Mouse (Mus musculus) midbrain, embryonic 12.5 days (tissue): ENCODE data around the gene Thap3. TPM values are rescaled to one million over a fixed set of nuclear protein-coding genes. Genes with fewer than 3 reads are reported as not detected.

Experiments used
- ATAC-seq: fragments of 200-750 bp; cut with Nextera tagmentation; 2 replicates; pipeline ENCODE4 v1.8.0; 2017; ENCODE audit warnings: low read depth, moderate TSS enrichment, moderate library complexity; ENCODE audit not compliant: low FRiP score
- H3K27ac ChIP-seq: fragments of 300-500 bp; sonication (generic); replicated peaks from 2 replicates; pipeline ENCODE4 v1.5.1; 2016; ENCODE audit warnings: mild to moderate bottlenecking
- H3K27me3 ChIP-seq: fragments of 300-500 bp; sonication (generic); 2 replicates; pipeline ENCODE4 v1.6.1; 2016; ENCODE audit warnings: mild to moderate bottlenecking
- H3K36me3 ChIP-seq: fragments of 300-500 bp; sonication (generic); 2 replicates; pipeline ENCODE4 v1.6.1; 2016
- H3K4me1 ChIP-seq: fragments of 300-500 bp; sonication (generic); 2 replicates; pipeline ENCODE4 v1.6.1; 2016
- H3K4me2 ChIP-seq: fragments of 300-500 bp; sonication (generic); replicated peaks from 2 replicates; pipeline ENCODE4 v1.6.1; 2016; ENCODE audit warnings: mild to moderate bottlenecking, moderate library complexity
- H3K4me3 ChIP-seq: fragments of 300-500 bp; sonication (generic); 2 replicates; pipeline ENCODE4 v1.5.1; 2016; ENCODE audit warnings: mild to moderate bottlenecking
- H3K9ac ChIP-seq: fragments of 300-500 bp; sonication (generic); replicated peaks from 2 replicates; pipeline ENCODE4 v1.6.1; 2016; ENCODE audit warnings: mild to moderate bottlenecking, moderate library complexity
- H3K9me3 ChIP-seq: fragments of 300-500 bp; sonication (generic); 2 replicates; pipeline ENCODE4 v1.6.1; 2016; ENCODE audit warnings: mild to moderate bottlenecking
- WGBS: fragments of 180-500 bp; shearing (Covaris S2); methylation state at CpG from one replicate; pipeline ENCODE4 v1.1.7; 2016; 5-methylcytosine and 5-hydroxymethylcytosine counted together
- polyA plus RNA-seq: library from polyadenylated mRNA; unstranded; fragments of >200 nt; fragmentation: Nextera tagmentation; extraction: Ambion mirVana; gene quantifications from 2 replicates; pipeline ENCODE4 v1.2.1, GENCODE M21; 2016

The Thap3 gene
- polyA plus RNA-seq, 1 experiment from 2014 or later: 33.9 TPM

DNA sequence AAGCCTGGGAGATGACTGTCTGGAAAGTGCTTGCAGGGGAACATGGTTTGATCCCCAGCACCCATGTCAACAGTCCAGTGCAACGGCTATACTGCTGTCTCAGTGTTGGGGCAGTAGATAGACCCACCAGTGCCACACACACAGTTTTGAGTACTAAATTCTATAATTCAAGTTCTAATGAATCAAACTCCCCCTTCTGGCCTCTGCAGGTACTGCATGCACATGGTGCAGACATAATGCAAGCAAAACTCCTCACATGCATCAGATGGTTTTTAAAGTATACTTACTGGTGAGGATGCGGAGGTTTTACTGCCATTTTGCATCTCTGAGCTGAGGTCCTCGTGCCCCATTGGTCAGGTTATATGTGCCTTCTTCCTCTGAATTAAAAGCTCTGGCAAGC lies 13.4 kb downstream of the Thap3 start:
- Histone ChIP-seq H3K27me3 (no peaks in the 10 kb centered on the region), H3K4me2 (no peak overlapping the region), H3K36me3 (peaks cover 72% of the 10 kb centered on the region), H3K27ac (no peak overlapping the region), H3K4me3 (no peak overlapping the region), H3K9me3 (0 out of 2 replicates have a peak, but pooled peaks cover 3% of the 10 kb centered on the region), H3K9ac (no peak overlapping the region), H3K4me1 (no peaks in the 10 kb centered on the region)
- WGBS: 90% methylated on average over 3 of the region's 3 CpGs
- ATAC-seq: no peak

DNA sequence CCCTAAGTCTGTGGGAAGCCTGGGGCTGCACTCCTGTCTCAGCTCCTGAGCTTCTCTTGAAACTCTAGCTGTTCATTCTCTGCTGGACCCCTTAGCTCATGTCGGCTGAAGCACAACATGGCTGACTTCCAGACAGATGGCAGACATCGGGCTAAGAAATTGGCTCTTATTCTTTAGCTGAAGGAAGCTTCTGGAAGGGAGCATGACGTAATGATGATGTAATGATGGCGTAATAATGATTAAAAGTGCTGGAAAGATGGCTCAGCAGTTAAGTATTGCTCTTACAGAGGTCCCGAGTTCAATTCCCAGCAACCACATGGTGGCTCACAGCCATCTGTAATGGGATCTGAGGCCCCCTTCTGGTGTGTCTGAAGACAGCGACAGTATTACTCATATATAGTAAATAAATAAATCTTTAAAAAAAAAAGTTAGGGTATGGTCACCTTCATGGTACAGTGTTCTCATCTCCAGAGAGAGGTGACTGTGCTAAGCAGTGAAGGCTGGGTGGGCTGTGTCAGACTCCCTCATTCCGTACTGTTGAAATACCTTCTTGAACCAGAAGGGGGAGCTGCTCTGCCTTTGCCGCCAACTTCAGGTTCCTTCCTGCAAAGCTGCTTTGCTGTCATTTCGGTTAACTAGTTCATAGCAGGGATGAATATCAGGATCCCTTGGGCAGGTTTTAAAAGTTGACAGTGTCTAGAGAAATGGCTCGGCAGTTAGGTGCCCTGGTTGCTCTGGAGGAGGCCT lies 16.4 kb downstream of the Thap3 start:
- H3K27me3 ChIP-seq: no peaks in the 10 kb centered on the region
- no peak overlapping the region for H3K27ac ChIP-seq
- no peak overlapping the region for H3K4me3 ChIP-seq
- no peaks in the 10 kb centered on the region for H3K4me1 ChIP-seq
- no peak overlapping the region for H3K4me2 ChIP-seq
- H3K36me3 ChIP-seq: peaks cover 70% of the 10 kb centered on the region
- H3K9ac ChIP-seq: no peak overlapping the region
- no peak for ATAC-seq
- 78% methylated on average over 10 of the region's 10 CpGs for WGBS
- 0 out of 2 replicates have a peak, but pooled peaks cover 3% of the 10 kb centered on the region for H3K9me3 ChIP-seq

DNA sequence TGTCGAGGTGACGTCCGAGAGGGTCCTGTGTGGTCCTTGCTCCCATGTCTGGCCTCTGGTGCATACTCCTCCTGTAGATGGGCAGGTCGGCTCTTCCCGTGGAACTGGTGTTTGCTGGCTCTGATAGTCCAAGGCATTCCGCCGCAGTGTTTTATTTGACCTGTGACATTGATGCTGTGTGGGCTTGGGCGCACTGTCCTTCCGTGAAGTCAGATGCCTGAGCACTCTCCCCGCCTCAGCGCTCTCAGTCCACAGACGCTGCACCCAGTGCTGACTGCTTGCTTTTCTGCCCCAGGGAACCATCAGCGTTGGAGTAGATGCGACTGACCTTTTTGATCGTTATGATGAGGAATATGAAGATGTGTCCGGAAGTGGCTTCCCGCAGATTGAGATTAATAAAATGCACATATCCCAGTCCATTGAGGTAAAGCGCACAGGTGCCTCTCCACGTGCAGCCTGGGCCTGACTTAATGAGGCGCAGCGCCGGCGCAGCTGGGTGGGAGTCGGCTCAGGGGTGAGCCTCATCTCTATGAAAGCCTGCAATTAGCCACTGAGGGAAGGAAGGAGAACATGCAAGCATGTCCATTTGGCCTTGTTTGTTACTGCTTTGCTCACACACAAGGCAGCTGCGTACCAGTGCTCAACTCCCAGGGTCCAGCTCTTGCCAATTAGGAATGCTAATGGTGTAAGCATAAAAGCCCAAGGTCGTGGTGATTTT lies 20.4 kb downstream of the Thap3 start:
- no peak overlapping the region for H3K4me3 ChIP-seq
- peaks cover 58% of the 10 kb centered on the region for H3K36me3 ChIP-seq
- no peaks in the 10 kb centered on the region for H3K4me1 ChIP-seq
- ATAC-seq: peak; percentile 38; the same call in 1 of the 2 replicates
- H3K27me3 ChIP-seq: no peaks in the 10 kb centered on the region
- H3K4me2 ChIP-seq: no peak overlapping the region
- H3K27ac ChIP-seq: peak overlapping the region; percentile 22; the same call in 1 of the 2 replicates
- no peaks in the 10 kb centered on the region for H3K9me3 ChIP-seq
- WGBS: 87% methylated on average over 26 of the region's 26 CpGs
- no peak overlapping the region for H3K9ac ChIP-seq

DNA sequence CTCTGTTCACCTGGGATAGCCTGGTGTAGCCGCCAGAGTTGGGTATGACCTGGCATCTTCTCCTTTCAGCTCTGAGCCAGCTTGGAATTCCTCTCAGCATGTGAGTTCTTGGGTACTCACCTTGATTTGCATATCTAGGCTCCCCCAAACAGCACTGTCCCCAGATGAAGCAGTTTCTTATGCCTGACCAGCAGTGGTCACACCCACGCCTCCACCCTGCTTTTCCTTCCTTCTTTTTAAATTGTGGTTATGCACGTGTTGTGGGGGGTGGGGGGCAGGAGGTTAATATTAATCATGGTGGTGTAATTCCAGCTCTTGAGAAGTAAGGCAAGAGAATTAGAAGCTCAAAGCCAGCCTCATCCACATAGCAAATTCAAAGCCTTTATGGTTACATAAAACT lies 26.0 kb downstream of the Thap3 start:
- Histone ChIP-seq H3K4me3 (no peak overlapping the region), H3K4me2 (no peak overlapping the region), H3K9ac (no peak overlapping the region), H3K9me3 (no peaks in the 10 kb centered on the region), H3K36me3 (peaks cover 72% of the 10 kb centered on the region), H3K27ac (no peak overlapping the region), H3K27me3 (no peaks in the 10 kb centered on the region), H3K4me1 (no peaks in the 10 kb centered on the region)
- no peak for ATAC-seq
- 88% methylated on average over 3 of the region's 3 CpGs for WGBS

DNA sequence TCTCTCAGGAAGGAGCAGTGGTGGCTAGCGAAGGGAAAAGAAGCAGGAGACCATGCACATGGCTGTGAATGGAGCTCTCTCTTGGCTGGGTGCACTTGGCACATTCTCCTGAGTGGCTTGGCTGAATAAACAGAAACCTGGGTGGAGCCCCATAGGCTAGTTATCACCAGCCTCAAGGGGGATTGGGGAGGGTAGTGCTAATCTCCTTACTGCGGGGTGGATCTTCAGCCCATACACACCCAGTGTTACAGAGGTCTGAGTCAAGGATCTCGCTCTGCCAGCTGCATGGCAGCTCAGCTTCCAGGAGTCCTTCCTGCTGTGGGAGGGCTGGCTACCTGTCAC lies 28.3 kb downstream of the Thap3 start:
- no peak overlapping the region for H3K9ac ChIP-seq
- 96% methylated on average over 3 of the region's 3 CpGs for WGBS
- peaks cover 86% of the 10 kb centered on the region for H3K36me3 ChIP-seq
- no peak overlapping the region for H3K4me2 ChIP-seq
- no peak for ATAC-seq
- no peak overlapping the region for H3K4me3 ChIP-seq
- H3K27me3 ChIP-seq: no peaks in the 10 kb centered on the region
- H3K4me1 ChIP-seq: no peaks in the 10 kb centered on the region
- H3K27ac ChIP-seq: no peak overlapping the region
- H3K9me3 ChIP-seq: no peaks in the 10 kb centered on the region

DNA sequence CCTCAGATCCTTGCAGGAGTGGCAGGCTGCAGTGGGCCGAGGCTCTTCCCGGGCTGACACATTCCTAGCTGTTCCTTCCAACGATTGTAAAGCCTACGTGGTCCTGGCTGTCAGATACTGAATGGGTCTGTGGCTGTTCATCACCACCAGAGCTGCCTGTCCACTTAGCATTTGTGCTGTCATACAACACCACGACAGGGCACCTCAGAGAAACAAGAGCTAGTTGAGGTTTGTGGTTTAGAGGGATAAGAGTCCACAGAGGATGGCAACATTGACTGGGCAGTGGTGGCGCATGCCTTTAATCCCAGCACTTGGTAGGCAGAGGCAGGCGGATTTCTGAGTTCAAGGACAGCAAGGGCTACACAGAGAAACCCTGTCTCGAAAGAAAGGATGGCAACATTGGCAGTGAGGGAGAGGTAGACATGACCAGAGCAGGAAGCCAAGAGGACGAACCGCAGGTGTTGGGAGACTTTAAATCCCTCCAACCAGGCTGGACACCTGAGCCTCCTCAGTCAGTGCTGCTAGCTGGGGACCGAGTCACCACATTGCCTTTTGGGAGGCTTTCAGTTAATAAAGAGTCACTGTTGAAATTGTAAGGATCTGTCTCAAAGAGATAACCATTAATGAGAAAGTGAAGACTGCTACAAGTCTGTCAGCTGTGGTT lies 28.8 kb downstream of the Thap3 start:
- WGBS: 94% methylated on average over 11 of the region's 11 CpGs
- Histone ChIP-seq H3K9ac (no peak overlapping the region), H3K27ac (no peak overlapping the region), H3K36me3 (peaks cover 87% of the 10 kb centered on the region), H3K4me3 (no peak overlapping the region), H3K4me2 (no peak overlapping the region), H3K9me3 (no peaks in the 10 kb centered on the region), H3K27me3 (no peaks in the 10 kb centered on the region), H3K4me1 (no peaks in the 10 kb centered on the region)
- ATAC-seq: no peak

DNA sequence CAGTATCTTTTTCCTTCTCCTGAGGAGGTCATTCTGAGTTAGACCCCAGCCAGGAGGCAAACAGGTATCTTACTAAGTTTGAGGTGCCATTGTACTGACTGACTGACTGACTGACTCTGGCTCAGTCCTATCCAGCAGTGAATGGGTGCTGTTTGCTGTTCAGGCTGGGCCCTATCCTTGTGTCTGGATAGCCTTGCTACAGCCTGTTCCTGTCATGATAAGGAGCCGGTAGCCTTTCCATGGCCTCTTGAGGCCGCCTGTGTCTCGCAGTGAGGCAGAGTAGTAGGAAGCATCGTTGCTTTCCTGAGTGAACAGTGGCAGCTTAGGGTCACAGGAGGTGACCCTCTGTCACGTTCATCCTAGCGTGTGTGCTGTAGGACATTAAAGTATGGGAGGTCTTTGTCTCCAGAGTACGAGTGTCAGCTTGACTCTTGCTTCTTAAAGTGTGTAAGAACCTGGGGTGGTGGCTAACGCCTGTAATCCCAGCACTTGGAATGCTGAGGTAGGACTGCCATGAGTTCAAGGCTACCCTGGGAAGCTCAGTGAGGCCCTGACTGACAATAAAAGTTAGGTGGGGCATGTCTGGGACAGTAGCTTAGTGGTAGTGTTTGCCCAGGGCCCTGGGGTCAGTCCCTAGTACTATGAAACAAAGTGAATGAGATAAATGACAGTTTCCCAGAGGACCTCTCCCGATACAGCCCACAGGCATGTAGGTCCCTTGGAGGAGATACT lies 31.0 kb downstream of the Thap3 start:
- Histone ChIP-seq H3K27ac (no peak overlapping the region), H3K9ac (no peak overlapping the region), H3K4me2 (no peak overlapping the region), H3K4me1 (no peaks in the 10 kb centered on the region), H3K36me3 (peaks cover 87% of the 10 kb centered on the region), H3K27me3 (no peaks in the 10 kb centered on the region), H3K9me3 (no peaks in the 10 kb centered on the region), H3K4me3 (no peak overlapping the region)
- 93% methylated on average over 9 of the region's 9 CpGs for WGBS
- ATAC-seq: no peak

DNA sequence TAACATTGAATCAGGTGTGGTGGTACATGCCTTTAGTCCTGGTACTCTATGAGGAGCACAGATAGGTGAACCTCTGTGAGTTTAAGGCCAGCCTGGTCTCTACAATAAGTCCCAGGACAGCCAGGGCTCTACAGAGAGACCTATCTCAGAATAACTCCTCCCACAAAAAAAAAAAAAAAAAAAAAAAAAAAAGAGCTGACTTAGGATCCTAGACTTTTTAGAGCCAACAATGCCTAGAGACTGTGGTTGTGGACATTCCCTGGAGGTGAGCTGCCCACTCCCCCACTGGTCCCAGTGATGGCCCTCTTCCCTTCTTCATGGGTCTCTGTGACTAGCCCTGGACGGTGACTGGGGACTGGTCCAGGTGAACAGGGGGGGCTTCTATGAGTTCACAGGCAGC lies 33.0 kb downstream of the Thap3 start:
- Histone ChIP-seq H3K9me3 (no peaks in the 10 kb centered on the region), H3K36me3 (peaks cover 86% of the 10 kb centered on the region), H3K27ac (no peak overlapping the region), H3K4me1 (no peaks in the 10 kb centered on the region), H3K4me2 (no peak overlapping the region), H3K9ac (no peak overlapping the region), H3K4me3 (no peak overlapping the region), H3K27me3 (no peaks in the 10 kb centered on the region)
- no peak for ATAC-seq
- WGBS: 93% methylated on average over 1 of the region's 1 CpGs

DNA sequence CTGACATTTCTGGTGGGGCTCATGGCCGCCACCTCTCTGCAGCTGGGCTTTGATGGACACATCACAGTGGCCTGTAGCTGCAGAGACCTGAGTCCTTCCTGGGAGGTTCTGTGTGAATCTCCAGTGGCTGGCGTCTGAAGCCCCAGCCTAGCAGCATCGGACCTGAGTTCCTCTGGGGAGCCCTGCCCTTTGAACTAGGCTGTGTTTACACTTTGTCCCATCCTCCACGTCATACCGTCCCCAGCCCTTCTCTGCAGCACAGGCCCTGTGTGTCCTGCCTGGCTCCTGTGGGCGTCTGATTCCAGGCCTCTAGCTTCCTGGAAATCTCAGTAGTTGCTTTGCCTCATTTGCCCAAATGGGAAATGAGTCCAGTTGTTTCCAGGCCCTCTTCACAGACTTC lies 35.6 kb downstream of the Thap3 start:
- H3K4me3 ChIP-seq: no peak overlapping the region
- no peak overlapping the region for H3K9ac ChIP-seq
- no peak overlapping the region for H3K27ac ChIP-seq
- no peaks in the 10 kb centered on the region for H3K9me3 ChIP-seq
- 88% methylated on average over 6 of the region's 6 CpGs for WGBS
- no peak overlapping the region for H3K4me2 ChIP-seq
- no peaks in the 10 kb centered on the region for H3K27me3 ChIP-seq
- no peak for ATAC-seq
- no peaks in the 10 kb centered on the region for H3K4me1 ChIP-seq
- peaks cover 67% of the 10 kb centered on the region for H3K36me3 ChIP-seq

DNA sequence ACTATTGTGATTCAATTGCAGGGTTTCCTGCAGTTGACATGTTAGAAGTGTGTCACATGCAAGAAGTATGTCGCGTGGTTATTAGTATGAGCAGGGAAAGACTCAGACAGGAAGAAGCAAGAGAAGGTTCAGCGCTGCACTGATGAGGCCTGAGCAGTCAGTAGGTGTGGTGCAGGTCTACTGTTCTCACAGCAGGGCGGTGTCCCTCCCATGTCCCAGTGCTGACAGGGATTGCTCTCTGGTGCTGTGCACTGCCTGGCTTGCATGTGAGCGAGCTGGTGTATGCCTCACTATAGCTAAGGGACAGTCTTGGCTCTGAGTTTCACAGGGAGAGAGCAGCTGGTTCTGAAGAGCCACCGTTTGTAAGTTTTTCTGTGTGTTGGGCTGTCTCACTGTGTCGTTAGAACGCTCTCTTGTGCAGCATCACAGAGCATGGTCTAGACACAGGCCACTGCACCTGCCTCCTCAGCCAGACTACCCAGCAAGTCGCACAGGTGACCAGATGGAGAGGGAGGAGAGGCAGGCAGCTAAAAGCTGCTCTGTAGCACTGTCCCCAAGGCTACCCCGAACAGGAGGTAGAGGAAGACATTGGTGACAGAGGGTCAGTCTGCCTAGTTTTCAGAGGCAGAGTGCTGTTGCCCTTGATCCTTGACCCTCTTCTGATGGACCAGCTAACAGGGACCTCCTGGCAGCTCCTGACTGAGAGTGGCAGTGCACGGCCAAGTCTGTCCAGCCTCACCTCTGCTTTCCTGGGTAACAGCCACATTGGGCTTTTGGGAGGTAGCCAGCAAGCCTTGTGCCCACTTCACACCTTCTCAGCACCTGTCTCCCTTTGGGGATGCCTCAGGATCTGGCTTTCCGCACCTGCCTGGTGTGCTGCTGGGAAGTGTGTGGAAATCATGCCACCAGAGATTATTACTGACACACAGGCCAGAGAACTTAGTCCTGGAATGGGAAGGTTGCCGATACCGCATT lies 40.0 kb downstream of the Thap3 start:
- H3K27ac ChIP-seq: no peak overlapping the region
- H3K4me1 ChIP-seq: no peaks in the 10 kb centered on the region
- peaks cover 29% of the 10 kb centered on the region for H3K36me3 ChIP-seq
- no peaks in the 10 kb centered on the region for H3K9me3 ChIP-seq
- 92% methylated on average over 14 of the region's 14 CpGs for WGBS
- no peaks in the 10 kb centered on the region for H3K27me3 ChIP-seq
- ATAC-seq: no peak
- H3K9ac ChIP-seq: no peak overlapping the region; the same call in 1 of the 2 replicates
- H3K4me2 ChIP-seq: no peak overlapping the region
- H3K4me3 ChIP-seq: no peak overlapping the region

DNA sequence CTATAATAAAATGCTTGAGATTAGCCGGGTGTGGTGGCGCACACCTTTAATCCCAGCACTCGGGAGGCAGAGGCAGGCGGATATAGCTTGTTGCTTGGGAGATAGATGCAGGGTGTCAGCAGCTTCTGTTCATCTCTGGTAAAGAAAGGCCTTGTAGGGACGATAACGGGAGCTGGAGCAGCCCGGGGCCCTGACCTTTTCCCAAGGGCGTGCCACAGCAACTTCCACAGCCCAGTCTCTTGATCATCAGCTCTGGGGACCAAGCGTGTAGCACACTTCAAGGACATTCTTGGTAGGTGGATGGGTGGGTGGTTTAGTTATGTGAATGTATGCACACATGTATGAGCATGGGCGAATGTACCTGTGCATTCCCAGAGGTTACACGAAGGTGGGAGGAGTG lies 42.6 kb downstream of the Thap3 start:
- Histone ChIP-seq H3K4me1 (no peaks in the 10 kb centered on the region), H3K9ac (no peak overlapping the region), H3K27me3 (no peaks in the 10 kb centered on the region), H3K36me3 (peaks cover 5% of the 10 kb centered on the region; the same call in 1 of the 2 replicates), H3K27ac (no peak overlapping the region), H3K4me3 (no peak overlapping the region), H3K9me3 (no peaks in the 10 kb centered on the region), H3K4me2 (no peak overlapping the region)
- 91% methylated on average over 11 of the region's 11 CpGs for WGBS
- no peak for ATAC-seq
